Mouse (Mus musculus): ENCODE data around the gene Klhl10.

Klhl10 gene

DNA sequence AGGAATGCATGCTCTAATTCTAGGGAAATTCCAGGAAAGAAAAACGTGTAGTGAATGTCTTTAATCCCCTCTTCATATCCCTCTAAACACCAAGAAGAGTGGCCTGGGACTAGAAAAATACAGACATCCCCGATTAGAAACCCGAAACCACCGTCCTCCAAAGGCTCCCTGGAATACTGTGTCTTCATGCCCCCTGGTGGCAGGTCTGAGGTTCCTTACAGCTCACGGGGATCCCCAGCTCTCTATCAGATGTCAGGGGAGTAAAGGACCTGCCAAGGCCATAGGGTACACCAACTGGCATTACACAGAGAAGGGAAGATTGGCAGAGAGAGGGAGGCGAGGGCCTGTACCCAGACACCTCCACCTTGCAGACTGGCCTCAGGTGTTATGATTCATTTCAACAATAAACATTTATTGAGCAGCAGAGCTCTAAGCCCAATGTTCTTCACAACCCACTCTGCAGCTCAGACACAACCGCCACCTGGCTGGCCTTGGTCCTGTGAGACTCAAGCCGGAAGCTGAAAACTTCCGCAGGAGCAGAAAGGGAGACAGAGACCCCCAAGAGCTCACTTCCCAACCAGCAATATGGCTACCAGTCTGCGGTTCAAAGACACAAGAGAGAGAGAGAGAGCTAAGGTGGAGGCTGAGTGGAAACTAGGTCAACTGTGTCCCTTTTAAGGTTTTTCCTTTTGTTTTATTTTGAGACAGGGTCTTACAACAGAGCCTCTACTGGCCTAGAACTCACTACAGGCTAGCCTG is 33.5 kb upstream of the Klhl10 start:
- DNase-seq (ENCODE audit: low read depth, low spot score), result no peak

DNA sequence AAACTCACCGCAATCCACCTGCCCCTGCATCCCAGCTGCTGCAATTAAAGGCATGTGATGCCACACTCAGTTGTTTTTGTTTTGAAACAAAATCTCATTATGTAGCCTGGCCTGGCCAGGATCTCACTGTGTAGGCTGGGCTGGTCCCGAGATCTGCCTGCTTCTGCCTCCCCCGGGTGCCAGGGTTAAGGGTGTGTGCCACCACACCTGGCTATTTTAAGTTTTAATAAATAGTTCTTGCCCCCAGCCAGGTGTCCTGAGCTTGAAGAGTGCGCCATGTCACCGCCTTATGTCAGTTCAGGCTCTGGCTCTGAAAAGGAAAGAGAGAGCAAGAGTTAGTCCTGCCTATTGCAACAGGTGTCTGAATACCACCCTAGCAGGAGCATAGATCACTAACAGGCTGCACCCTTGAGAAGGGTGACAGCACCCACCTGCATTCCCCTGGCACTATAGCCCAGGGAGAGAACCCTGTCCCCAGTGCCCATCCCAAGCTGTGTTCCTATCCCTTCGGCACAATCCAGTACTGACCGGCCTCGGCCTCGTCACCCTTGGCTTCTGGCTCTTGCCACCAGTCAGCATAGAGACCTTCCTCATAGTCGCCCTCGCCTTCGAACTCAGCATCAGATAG is 32.8 kb upstream of the Klhl10 start:
- no peak for DNase-seq (ENCODE audit: low read depth, low spot score)

DNA sequence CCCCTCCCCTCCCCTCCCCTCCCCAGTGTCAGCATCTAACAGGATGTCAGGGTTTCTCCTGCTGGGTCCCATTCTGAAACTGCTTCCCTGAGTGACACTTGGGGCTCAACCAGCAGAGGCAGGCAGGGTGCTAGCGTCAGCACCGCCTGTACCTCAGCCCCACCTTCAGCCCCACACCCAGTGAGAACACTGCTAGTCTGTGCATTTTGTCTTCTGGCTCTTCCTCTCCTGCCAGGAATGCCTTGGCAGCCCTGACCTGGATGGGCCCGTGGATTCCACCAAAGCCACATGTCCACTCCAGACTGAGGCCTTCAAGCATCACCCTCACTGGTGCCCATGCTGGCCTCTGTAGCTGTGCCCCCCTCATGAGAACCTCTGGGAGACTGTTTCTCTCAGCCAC is 32.0 kb upstream of the Klhl10 start:
- no peak for DNase-seq (ENCODE audit: low read depth, low spot score)

DNA sequence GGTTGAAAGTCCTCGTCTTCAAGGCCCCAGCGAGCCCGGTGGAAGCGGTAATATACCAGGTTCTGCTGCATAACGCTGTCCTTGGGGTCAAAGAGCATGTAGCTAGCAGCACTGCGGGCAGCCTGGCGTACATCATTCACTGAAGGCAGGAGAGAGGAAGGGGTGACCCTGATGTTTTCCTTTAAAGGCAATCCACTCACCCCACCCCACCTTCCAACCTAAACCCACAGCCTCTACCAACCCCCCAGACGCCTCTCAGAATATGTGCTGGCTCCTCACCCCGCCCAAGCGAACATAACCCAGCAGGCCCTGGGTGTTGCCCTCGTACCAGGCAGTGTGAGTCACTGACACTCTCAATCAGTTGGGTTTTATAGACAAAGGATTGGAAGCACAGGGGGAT is 30.0 kb upstream of the Klhl10 start:
- no peak for DNase-seq (ENCODE audit: low read depth, low spot score)

DNA sequence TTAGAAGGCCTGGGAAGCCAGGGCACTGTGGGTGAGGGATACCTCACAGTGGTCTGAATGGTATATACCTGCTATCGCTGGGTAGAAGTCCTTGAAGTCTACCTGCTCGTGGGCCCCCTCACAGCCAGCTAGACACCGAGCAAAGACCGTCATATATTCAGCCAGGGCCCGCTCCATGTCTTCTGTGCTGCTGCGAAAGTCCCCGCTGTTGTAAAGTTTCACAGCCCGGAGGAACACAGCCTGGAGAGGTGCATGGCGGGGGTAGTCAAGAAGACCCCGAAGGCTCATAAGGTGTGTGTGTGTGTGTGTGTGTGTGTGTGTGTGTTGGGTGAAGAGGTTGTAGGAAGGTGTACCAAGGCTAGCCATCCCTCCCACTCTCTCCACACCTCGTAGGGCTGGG is 28.2 kb upstream of the Klhl10 start:
- no peak for DNase-seq (ENCODE audit: low read depth, low spot score)

DNA sequence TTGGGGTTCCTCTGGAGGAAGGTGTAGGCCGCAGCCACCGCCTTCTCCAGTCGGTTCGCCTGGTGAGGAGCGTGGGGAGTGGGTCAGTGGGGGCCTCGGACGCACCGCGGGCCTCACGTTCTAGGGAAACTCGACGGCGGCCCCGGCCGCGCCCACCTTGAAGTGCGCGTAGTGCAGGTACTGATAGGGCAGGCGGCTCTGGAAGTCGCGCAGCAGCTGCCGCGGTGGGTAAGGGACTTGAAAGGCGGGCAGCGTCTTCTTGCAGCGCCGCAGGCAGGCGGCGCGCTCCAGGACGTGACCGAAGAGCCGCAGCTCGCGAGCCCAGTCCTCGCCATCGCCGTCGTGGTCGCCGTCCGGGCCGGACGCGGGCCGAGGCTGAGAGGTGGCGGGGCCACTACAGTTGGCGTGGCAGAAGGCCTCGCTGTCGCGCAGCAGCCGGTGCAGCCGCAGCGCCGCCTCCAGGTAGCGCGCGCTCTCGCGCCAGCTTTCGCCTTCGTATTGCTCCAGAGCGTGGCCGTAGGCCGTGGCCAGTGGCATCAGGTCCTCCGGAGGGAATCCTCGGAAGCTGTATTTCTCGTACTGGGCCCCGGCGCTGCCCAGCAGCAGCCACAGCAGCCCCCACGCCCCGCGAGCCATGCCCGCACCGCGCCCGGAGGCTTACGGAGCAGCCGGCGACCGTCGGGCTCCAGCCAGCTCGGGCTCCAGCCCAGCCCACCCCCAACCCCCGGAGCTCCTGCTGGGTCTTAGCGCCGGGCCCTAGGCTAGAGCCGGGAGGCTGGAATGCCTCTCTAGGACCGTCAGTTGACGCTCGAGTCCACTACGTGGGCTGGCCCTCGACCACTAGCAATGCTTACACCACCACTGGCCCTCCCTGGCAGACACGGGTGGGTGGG is 27.4 kb upstream of the Klhl10 start, which contains the start of gene P3h4:
TSS of gene P3h4 (minus strand) at position 816 of the 893 bp plus-strand sequence.
- no peak for DNase-seq (ENCODE audit: low read depth, low spot score)

DNA sequence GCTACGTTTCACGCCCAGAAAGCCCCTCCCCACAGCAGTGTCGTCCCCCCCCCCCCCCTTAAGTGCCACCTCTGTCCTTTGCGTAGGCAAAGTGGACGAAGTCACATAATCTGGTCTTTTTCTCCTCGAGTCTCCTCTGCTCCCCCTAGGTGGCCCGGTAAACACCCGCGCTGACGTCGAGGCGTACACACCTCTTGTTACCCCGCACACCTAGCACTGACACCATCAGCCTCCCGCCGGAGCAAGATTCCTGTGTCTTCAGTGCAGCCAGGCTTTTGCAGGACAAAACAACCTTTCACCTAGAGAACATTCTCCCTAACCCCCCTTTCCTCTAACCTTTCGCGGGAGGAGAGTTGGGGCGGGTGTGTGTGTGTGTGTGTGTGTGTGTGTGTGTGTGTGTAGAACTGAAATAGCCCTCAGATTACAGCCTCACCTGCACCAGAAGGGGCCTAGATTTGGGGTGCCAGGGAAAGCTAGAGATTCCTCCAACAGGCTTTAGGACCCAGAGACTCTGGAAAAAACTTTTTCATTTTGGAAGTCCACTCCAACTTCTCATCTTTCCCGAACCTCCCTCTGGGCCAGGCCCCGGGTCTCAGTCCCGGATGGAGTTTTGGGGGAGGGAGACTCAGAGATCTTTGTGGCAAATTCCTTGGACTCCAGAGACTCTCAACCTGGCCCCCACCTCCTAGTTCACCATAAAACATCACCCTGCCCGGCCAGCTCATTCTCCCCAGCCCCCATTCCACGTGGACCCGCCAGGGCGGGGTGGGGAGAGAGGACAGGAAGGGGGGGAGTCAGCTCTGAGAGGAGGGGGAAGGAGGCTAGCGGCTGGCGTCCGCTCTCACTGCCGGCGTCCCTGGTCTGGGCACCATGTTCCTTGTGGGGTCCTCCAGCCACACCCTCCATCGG is 26.5 kb upstream of the Klhl10 start, which contains the start of gene Fkbp10:
TSS of gene Fkbp10 (plus strand) at position 784 of the 909 bp plus-strand sequence.
- no peak for DNase-seq (ENCODE audit: low read depth, low spot score)

DNA sequence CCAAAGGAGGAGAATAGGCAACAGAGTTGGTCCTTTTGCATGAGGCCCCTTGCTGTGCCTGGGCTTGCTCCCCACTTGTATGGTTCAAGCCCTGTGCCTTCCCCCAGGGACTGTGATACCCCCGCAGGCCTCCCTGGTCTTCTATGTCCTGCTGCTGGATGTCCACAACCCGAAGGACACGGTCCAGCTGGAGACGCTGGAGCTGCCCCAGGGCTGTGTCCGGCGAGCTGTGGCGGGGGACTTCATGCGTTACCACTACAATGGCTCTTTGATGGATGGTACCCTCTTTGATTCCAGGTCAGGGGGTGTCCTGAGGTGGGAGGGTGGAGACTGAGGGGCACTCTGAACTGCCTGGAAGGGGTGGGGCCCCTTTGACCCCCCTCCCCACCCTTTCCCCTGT is 20.2 kb upstream of the Klhl10 start:
- no peak for DNase-seq (ENCODE audit: low read depth, low spot score)

DNA sequence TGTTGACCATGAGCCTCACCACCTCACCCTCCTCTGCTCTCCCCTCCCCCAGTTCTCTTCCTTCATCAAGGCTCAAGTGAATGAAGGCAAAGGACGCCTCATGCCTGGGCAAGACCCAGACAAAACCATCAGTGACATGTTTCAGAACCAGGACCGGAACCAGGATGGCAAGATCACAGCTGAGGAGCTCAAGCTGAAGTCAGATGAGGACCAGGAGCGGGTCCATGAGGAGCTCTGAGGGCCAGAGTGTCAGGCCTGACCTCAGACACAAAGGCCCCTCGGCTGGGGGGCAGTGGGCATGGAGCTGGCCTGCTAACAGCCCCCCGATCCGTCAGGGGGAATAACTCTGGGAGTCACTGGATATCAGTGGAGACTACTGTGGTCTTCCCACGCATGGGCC is 17.9 kb upstream of the Klhl10 start:
- DNase-seq (ENCODE audit: low read depth, low spot score), result no peak

DNA sequence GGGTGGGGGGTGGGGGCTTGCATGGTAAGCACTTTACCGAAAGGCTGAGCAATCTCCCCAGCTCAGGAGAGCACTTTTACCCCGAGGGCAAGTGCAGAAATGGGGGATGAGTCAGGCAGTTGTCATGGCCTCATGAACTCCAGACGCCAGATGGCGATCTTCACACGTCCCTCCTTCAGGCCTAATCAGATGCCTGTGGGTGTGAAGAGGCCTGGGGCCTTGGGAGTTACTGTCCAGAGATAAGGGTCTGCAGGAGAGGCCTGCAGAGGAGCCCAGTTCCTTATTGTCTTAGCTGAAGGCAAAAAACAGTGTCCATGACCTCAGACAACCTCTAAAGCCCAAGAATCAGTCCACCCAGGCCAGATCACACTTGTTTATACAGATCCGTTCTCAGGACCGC is 15.9 kb upstream of the Klhl10 start:
- DNase-seq (ENCODE audit: low read depth, low spot score), result peak; percentile 80

DNA sequence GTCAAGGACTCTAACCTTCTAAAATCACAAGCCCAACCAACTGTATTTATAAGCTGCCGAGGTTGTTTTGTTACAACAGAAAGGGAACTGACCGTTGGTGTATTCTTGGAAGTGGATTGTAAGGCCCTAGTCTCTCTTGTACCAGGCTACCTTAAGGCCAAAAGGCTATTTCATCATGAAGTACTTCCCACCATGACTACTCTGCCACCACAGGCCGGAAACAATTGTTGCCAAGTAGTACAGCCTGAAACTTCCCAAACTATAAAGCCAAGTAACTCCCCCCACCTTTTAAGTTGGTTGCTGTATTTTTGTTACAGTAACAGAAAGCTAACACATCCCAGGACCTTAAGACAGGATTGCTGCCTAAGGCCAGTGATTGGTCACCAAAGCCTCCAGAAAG is 14.9 kb upstream of the Klhl10 start:
- no peak for DNase-seq (ENCODE audit: low read depth, low spot score)

DNA sequence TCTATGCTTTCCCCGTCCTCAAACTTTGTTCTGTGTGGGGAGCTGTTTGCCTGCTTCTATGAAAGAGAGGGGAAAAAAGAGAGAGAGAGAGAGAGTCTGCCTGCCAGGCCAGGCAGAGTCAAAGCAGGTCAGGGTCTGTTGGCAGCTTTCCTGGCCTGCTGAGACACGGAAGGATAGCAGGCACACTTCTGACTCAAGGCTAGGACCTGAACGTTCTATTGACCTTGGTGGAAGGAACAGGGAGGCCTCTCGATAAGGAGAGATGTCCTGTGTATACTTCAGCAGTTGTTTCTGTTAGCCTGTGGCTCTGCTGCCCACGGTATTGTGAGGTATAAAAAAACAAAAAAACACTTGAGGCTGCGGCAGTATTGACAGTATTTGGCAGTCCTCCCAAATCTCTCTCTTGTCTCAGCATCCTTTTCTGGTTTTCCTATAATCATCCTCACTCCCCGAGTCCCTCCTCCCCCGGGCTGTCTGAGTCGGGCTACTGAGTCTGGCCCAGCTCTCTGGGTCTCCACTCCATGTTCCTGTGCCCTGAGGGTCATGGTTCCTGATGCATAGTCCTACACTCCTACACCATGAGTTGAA is 13.0 kb upstream of the Klhl10 start:
- DNase-seq (ENCODE audit: low read depth, low spot score), result no peak

DNA sequence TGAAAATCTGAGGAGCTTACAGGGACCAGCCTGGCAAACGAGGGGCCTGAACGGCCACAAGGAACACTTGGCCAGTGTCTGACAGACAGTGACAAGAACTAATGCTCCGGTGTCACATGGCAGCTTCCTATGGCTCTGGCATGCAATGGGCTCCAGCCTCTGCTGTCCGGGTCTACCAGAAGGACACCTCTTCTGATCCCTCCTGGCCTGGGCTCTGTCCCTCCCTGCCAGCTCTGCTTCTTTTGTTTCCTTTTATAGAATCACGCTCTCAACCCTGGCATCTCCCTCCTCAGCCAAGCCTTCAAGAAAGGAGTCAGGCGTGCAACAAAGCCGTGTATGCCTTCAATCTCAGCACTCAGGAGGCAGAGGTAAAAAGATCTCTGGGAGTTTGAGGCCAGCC is 11.7 kb upstream of the Klhl10 start:
- no peak for DNase-seq (ENCODE audit: low read depth, low spot score)

DNA sequence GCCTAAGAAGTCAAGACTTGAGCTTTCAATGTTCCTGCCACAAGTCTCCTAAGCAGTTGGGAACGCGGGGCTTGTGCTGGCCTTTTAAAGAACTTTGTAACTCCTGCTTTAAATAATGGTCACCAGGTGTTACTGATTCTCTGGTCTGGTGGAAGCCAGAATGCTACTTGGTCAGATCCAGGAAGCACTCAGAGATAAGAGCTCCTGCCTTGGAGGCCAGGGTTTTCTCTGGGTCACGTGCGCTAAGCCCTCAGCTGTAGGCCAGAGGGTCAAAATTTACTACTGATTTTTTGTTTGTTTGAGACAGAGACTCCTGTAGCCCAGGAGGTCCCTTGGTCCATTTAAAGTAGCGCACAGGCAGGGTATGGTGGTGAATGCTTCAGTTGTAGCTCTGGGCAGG is 9.7 kb upstream of the Klhl10 start:
- DNase-seq (ENCODE audit: low read depth, low spot score), result no peak

DNA sequence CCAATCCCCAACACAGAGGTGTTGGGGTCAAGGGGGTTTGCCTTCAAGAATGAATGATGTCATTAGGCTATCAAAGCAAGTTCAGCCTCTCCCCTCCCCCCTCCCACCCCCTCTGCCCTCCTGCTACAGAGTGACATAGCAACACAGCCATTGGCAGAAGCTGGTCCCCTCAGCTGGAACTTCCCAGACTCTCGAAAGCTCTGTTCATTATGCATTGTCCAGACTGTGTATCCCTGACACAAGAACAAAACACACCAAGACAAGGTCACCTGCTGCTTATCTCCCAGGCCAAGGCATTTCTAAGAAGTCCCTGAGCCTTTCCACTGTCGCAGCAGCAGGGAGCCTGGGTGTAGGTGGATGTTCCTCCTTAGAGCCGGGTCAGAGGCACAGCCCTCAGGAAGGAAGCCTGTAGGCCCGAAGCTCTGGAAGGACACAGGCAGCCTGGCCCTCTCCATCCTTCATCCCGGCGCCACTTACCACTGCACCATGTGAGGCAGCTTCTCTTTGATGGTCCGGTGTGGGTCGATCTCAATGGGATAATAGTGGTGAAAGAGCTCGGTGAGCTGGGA is 6.0 kb upstream of the Klhl10 start:
- DNase-seq (ENCODE audit: low read depth, low spot score), result no peak

DNA sequence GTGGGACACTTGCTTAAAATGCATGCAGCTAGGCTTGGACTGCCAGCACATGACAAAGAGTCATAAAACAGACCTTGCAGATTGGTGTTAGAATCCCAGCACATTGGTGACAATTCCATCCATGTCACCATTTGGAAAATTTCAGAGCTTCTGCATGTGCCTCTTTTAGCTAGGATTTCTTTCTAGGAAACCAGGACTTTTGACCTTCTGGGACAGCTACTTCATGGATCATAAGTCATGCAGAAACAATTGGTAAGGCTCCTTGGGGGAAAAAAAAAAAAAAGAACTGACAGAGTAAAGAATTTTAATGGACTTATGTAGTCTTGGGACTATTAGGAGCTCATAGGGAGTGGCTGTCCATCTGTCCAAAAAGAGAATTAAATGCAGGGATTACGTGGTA is 3.8 kb upstream of the Klhl10 start:
- no peak for DNase-seq (ENCODE audit: low read depth, low spot score)

DNA sequence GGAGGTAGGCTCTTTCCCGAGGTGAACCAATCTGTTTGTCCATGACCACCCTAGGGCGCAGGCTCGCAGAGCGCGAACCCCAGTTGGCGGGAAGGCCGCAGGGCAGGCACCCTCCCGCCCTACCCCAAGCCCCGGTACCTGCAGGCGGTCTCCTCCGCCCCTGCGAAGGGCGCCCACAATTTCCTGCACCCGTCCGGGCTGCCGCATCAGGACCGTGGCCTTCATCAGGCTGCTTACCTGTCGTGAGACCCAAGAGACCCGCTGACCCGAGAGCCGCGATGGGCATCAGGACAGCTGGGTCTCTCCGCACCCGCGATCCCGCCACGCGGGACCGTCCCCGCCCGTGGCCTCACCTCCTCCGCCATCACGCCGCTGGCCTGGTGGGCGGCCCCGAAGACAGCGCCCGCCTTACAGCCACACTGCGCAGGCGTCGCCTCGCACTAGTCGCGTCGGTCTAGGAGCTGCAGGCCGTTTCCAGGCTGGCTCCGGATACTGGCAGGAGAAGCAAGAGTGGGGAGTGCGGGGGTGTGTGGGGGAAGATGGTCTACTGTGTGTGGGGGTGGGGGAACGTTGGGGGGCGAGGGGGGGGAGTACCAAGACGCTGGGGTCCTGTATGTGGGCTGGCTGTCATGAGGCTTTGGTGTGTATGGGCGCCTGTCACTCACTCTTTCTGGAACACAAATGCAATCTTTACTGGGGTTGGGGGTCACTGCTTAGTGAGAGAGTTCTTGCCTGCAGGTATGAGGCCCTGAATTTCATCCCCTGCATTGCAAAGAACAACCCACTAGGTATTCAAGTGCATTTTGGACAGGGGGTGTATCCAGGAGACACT is 810 bp upstream of the Klhl10 start:
- DNase-seq (ENCODE audit: low read depth, low spot score), result peak; percentile 49

DNA sequence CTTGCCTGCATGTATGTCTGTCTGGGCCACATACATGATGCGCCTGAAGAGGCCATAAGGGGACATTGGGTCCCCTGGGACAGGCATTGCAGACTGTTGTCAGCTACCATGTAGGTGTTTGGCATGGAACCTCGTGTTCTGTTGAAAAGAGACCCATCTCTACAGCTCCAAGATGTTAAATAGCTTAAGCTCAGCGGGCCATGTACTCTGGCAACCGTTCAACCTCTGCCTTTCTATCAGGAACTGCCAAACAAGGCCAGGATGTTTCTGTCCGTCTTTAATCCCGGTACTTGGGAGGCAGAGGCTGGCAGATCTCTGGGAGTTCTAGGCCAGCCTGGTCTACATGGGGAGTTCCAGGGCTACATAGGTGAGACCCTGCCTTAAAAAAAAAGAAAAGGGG is 908 bp downstream of the Klhl10 start:
- no peak for DNase-seq (ENCODE audit: low read depth, low spot score)

DNA sequence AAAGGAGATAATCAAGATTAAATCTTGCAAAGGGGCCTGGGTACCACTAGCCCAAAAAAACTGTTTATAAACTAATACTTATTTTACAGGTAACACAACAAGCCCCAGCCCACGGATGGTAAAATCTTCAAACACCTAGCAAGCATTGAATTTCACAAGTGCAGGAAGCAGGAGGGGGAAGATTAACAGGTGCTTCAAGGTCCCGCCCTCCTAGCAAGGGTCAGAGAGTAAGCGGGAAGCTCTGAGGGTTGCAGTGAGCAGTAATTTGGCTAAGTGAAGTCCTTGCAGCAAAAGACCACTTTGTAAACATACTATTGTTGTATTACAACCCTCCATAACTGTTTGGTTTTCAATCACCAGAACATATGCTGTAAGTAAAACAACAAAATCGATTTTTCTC is 15.5 kb downstream of the Klhl10 start:
- no peak for DNase-seq (ENCODE audit: low read depth, low spot score)

DNA sequence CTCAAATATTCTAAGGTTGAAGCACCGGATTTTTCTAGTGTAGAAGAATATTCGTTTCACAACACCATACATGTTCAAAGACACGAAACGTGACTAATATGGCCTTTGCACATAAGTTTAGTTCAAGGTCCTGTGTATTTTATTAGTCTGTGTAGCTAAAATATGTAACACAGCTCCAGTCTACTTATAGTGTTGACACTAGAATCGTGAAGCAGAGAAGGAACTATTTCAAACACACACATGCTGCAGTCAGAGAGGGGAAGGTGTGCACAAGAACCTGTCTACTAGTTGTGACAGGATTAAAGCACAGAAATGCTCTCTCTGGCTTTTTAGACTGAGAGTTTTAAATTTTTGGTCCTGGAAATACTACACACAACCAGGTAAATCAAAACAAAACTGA is 16.0 kb downstream of the Klhl10 start:
- no peak for DNase-seq (ENCODE audit: low read depth, low spot score)

All from WW6 (cell line).